7 mouse cellular contexts compared by ENCODE assay signal in genomic region chr13:36726951-36727778, GRCm38 (mm10). TPM values are rescaled to one million over a fixed set of nuclear protein-coding genes. Genes with fewer than 3 reads are reported as not detected.
A peak's percentile ranks its signal among the peaks of the same experiment; 100 is the strongest.
DNase-seq lines count a peak whose midpoint lies in the region; ATAC-seq and TF ChIP-seq lines count a peak whose summit lies in the region.

No protein-coding gene starts in this region.

- H3K27ac ChIP-seq in CH12.LX (ENCODE audit: insufficient read depth, low read depth): no peak overlapping the region
- H3K27ac ChIP-seq in hindbrain, embryonic 13.5 days: peak overlapping the region; percentile 97
- H3K27ac ChIP-seq in limb, embryonic 14.5 days (replicated peaks; ENCODE audit: low read depth, low read length): no peak overlapping the region; the same call in 1 of the 2 replicates
- H3K27ac ChIP-seq in neural tube, embryonic 15.5 days (replicated peaks): peak overlapping the region; percentile 89

- no peaks in the 10 kb centered on the region for H3K36me3 ChIP-seq in CH12.LX (replicated peaks in 1 of 2; ENCODE audit: control insufficient read depth in 1 of 2, insufficient read depth in 1 of 2, low read length in 1 of 2)
- H3K36me3 ChIP-seq in hindbrain, embryonic 13.5 days: no peaks in the 10 kb centered on the region
- H3K36me3 ChIP-seq in limb, embryonic 14.5 days (ENCODE audit: control insufficient read depth, insufficient read depth, low read length): no peaks in the 10 kb centered on the region
- H3K36me3 ChIP-seq in neural tube, embryonic 15.5 days: no peaks in the 10 kb centered on the region

- under 1% methylated on average over 34 of the region's 34 CpGs for WGBS in hindbrain, embryonic 13.5 days
- WGBS in limb, embryonic 14.5 days: under 1% methylated on average over 31 of the region's 34 CpGs
- WGBS in neural tube, embryonic 15.5 days: 1% methylated on average over 34 of the region's 34 CpGs

- H3K27me3 ChIP-seq in CH12.LX (replicated peaks): no peaks in the 10 kb centered on the region
- peaks cover 77% of the 10 kb centered on the region for H3K27me3 ChIP-seq in hindbrain, embryonic 13.5 days
- H3K27me3 ChIP-seq in limb, embryonic 14.5 days (ENCODE audit: control insufficient read depth, insufficient read depth, low read length): peaks cover 72% of the 10 kb centered on the region
- peaks cover 58% of the 10 kb centered on the region for H3K27me3 ChIP-seq in neural tube, embryonic 15.5 days (replicated peaks)

- H3K4me1 ChIP-seq in CH12.LX (ENCODE audit: control insufficient read depth in 1 of 2, insufficient read depth in 2 of 2): no peaks in the 10 kb centered on the region
- peaks cover 63% of the 10 kb centered on the region for H3K4me1 ChIP-seq in hindbrain, embryonic 13.5 days (replicated peaks)
- H3K4me1 ChIP-seq in limb, embryonic 14.5 days (ENCODE audit: control insufficient read depth, insufficient read depth, low read length): peaks cover 22% of the 10 kb centered on the region
- peaks cover 46% of the 10 kb centered on the region for H3K4me1 ChIP-seq in neural tube, embryonic 15.5 days

- TF ChIP-seq POLR2A in CH12.LX (IDR thresholded peaks at IDR 0.05; ENCODE audit: low read depth, low read length): no peak
- no peak for TF ChIP-seq POLR2A in limb, embryonic 14.5 days (IDR thresholded peaks at IDR 0.05; ENCODE audit: borderline replicate concordance, extremely low read depth, insufficient read depth, insufficient read length)

- in situ Hi-C loops in CH12.LX (cut with MboI; ENCODE audit: low pct_ligation_motif_present, low pct_unique_long_range_greater_than_20kb, low sequenced_read_pairs): no loop called here

- no peak for TF ChIP-seq EP300 in CH12.LX (IDR thresholded peaks at IDR 0.05; ENCODE audit: low read length)

- dilution Hi-C loops in CH12.LX (cut with MboI; ENCODE audit: extremely low pct_ligation_motif_present, extremely low pct_unique_long_range_greater_than_20kb, low sequenced_read_pairs): no loop called here

- no peak overlapping the region for H3K9ac ChIP-seq in CH12.LX (ENCODE audit: insufficient read depth, low read depth)
- H3K9ac ChIP-seq in hindbrain, embryonic 13.5 days: peak overlapping the region; percentile 85
- H3K9ac ChIP-seq in limb, embryonic 14.5 days (ENCODE audit: low read depth, low read length, severe bottlenecking): peak overlapping the region; percentile 55
- peak overlapping the region; percentile 50 for H3K9ac ChIP-seq in neural tube, embryonic 15.5 days (replicated peaks)

- H3K79me2 ChIP-seq in CH12.LX (replicated peaks; ENCODE audit: control insufficient read depth, extremely low read depth, insufficient read depth, poor library complexity, severe bottlenecking): no peaks in the 10 kb centered on the region

- peak overlapping the region in 1 of 3 experiments; percentile 32 for H3K4me3 ChIP-seq in CH12.LX (replicated peaks in 1 of 3; ENCODE audit: low read depth in 2 of 3, low read length in 2 of 3, poor library complexity in 1 of 3)
- H3K4me3 ChIP-seq in hindbrain, embryonic 13.5 days: peak overlapping the region; percentile 52
- H3K4me3 ChIP-seq in limb, embryonic 14.5 days (replicated peaks; ENCODE audit: low read length): peak overlapping the region; percentile 45
- peak overlapping the region; percentile 46 for H3K4me3 ChIP-seq in neural tube, embryonic 15.5 days (replicated peaks)

- H3K9me3 ChIP-seq in CH12.LX (replicated peaks; ENCODE audit: low read length): no peaks in the 10 kb centered on the region
- H3K9me3 ChIP-seq in hindbrain, embryonic 13.5 days: no peaks in the 10 kb centered on the region
- H3K9me3 ChIP-seq in limb, embryonic 14.5 days (ENCODE audit: control insufficient read depth, low read length): no peaks in the 10 kb centered on the region
- no peaks in the 10 kb centered on the region for H3K9me3 ChIP-seq in neural tube, embryonic 15.5 days (replicated peaks)

- TF ChIP-seq CTCF in CH12.LX (conservative IDR thresholded peaks at IDR 0.05 in 1 of 2, IDR thresholded peaks at IDR 0.05 in 1 of 2; ENCODE audit: low read depth in 2 of 2, low read length in 2 of 2): no peak

- ATAC-seq in hindbrain, embryonic 13.5 days (ENCODE audit: low FRiP score): peak; percentile 56; the same call in 1 of the 2 replicates
- ATAC-seq in limb, embryonic 14.5 days (ENCODE audit: low FRiP score, low read depth): peak; percentile 38; the same call in 1 of the 2 replicates
- peak; percentile 60 for ATAC-seq in neural tube, embryonic 15.5 days (ENCODE audit: low FRiP score)

- TF ChIP-seq RAD21 in CH12.LX (IDR thresholded peaks at IDR 0.05; ENCODE audit: low read depth, low read length): no peak

- peak; percentile 40 for DNase-seq in CD4-positive helper T cell, adult 2 months (ENCODE audit: low read depth, low spot score)
- DNase-seq in CH12.LX (ENCODE audit: extremely low read depth): no peak
- peak; percentile 85 for DNase-seq in embryo, embryonic 10.5 days (ENCODE audit: low spot score)
- DNase-seq in limb, embryonic 14.5 days (ENCODE audit: low spot score): peak; percentile 45
- no peak for DNase-seq in natural killer cell, adult 2 months (ENCODE audit: low spot score in 2 of 2)

- H3K4me2 ChIP-seq in CH12.LX (ENCODE audit: insufficient read depth, low read depth, poor library complexity, severe bottlenecking): peak overlapping the region; percentile 24; the same call in 1 of the 2 replicates
- H3K4me2 ChIP-seq in hindbrain, embryonic 13.5 days: peak overlapping the region; percentile 67
- H3K4me2 ChIP-seq in limb, embryonic 14.5 days (replicated peaks; ENCODE audit: low read depth, low read length, severe bottlenecking): peak overlapping the region; percentile 80
- peak overlapping the region; percentile 71 for H3K4me2 ChIP-seq in neural tube, embryonic 15.5 days

TF ChIP-seq in CH12.LX, 34 proteins besides CTCF, POLR2A, EP300 and RAD21:
- TF ChIP-seq CHD1 (IDR thresholded peaks at IDR 0.05; ENCODE audit: low read depth, low read length): no peak
- no peak for TF ChIP-seq USF1 (IDR thresholded peaks at IDR 0.05; ENCODE audit: low read depth, low read length)
- no peak for TF ChIP-seq ZNF384 (IDR thresholded peaks at IDR 0.05; ENCODE audit: low read depth, low read length)
- TF ChIP-seq MAX (IDR thresholded peaks at IDR 0.05; ENCODE audit: low read length): no peak
- no peak for TF ChIP-seq MEF2A (IDR thresholded peaks at IDR 0.05; ENCODE audit: borderline replicate concordance, low read depth, low read length)
- no peak for TF ChIP-seq HCFC1 (IDR thresholded peaks at IDR 0.05; ENCODE audit: low read depth, low read length)
- no peak for TF ChIP-seq ETS1 (conservative IDR thresholded peaks at IDR 0.05; ENCODE audit: low read depth, low read length)
- no peak for TF ChIP-seq SMC3 (IDR thresholded peaks at IDR 0.05; ENCODE audit: low read depth, low read length)
- no peak for TF ChIP-seq MXI1 (IDR thresholded peaks at IDR 0.05; ENCODE audit: low read depth, low read length)
- TF ChIP-seq SIN3A (IDR thresholded peaks at IDR 0.05; ENCODE audit: low read length): no peak
- no peak for TF ChIP-seq ELF1 (IDR thresholded peaks at IDR 0.05; ENCODE audit: low read depth, low read length)
- TF ChIP-seq ZMIZ1 (IDR thresholded peaks at IDR 0.05; ENCODE audit: low read depth, low read length): no peak
- no peak for TF ChIP-seq RCOR1 (conservative IDR thresholded peaks at IDR 0.05; ENCODE audit: low read depth, low read length)
- TF ChIP-seq ZKSCAN1 (IDR thresholded peaks at IDR 0.05; ENCODE audit: borderline replicate concordance, low read depth, low read length): no peak
- TF ChIP-seq E2F4 (IDR thresholded peaks at IDR 0.05; ENCODE audit: insufficient replicate concordance, low read depth, low read length): no peak
- no peak for TF ChIP-seq GABPA (IDR thresholded peaks at IDR 0.05; ENCODE audit: insufficient replicate concordance, low read depth, low read length)
- no peak for TF ChIP-seq POLR2AphosphoS2 (IDR thresholded peaks at IDR 0.05; ENCODE audit: low read depth, low read length)
- TF ChIP-seq MAFK (IDR thresholded peaks at IDR 0.05; ENCODE audit: insufficient replicate concordance, low read length): no peak

RNA-seq across cellular contexts. Expression of gene Nrn1, which starts 7.8 kb away (rescaled TPM):
- total RNA-seq in CH12.LX (2012; rRNA removed): not detected in 2 replicates
- not detected in 2 replicates for total RNA-seq in CH12.LX (2014; rRNA removed)
- polyA plus RNA-seq in CH12.LX (2012; ENCODE audit: insufficient read length, low read depth): not detected in 2 replicates
- polyA plus RNA-seq in hindbrain, embryonic 13.5 days (2015; fragmentation: Nextera tagmentation; extraction: Ambion mirVana): 60.6 and 62.8 TPM in 2 replicates
- 13.8 and 14.1 TPM in 2 replicates for polyA plus RNA-seq in limb, embryonic 14.5 days (2012; rRNA removed)
- 14.7 and 16.2 TPM in 2 replicates for polyA plus RNA-seq in limb, embryonic 14.5 days (2014; fragmentation: Nextera tagmentation; extraction: Ambion mirVana)
- polyA plus RNA-seq in neural tube, embryonic 15.5 days (2015; fragmentation: Nextera tagmentation; extraction: Ambion mirVana): 59.0 and 71.6 TPM in 2 replicates

Comparison
In these comparisons a context has a peak if more than half of its experiments do, and no peak if none do; other contexts are left out.
1. DNase-seq: peak in CD4-positive helper T cell, adult 2 months (single experiment), embryo, embryonic 10.5 days (single experiment) and limb, embryonic 14.5 days (single experiment); none in CH12.LX (single experiment) and natural killer cell, adult 2 months (0 of 2).
2. H3K27ac ChIP-seq: peak in hindbrain, embryonic 13.5 days (single experiment) and neural tube, embryonic 15.5 days (single experiment); none in CH12.LX (single experiment) and limb, embryonic 14.5 days (single experiment).
3. H3K4me2 ChIP-seq: peak in every context shown above with its lines; median percentile 80 in limb, embryonic 14.5 days; 71 in neural tube, embryonic 15.5 days; 67 in hindbrain, embryonic 13.5 days; 24 in CH12.LX.
4. RNA of gene Nrn1, which starts 7.8 kb away (polyA plus RNA-seq): 59.0 to 71.6 TPM in neural tube, embryonic 15.5 days, 60.6 to 62.8 TPM in hindbrain, embryonic 13.5 days and 13.8 to 16.2 TPM in limb, embryonic 14.5 days; not detected in CH12.LX; every median in the first group is over 10 times any median in the second.
5. Peak in every context shown above with its lines, with median percentiles within 50 percentile points of each other: ATAC-seq.